Mouse (Mus musculus): ENCODE measurements around the gene Ube2g1. TPM values are rescaled to one million over a fixed set of nuclear protein-coding genes. Genes with fewer than 3 reads are reported as not detected.
"Not testable (repeated sequence)": the region's sequence is repeated elsewhere in the genome, so short reads cannot be mapped to it uniquely, and the experiment has no call there.

Gene Ube2g1
- polyA plus RNA-seq, 1 experiment from 2014 or later = 131 TPM

- ATAC-seq (ENCODE audit: low FRiP score) = no peak
Measured at GRCm38 (mm10) chr11:72586570-72586969, 20.5 kb upstream of the Ube2g1 start.

GRCm38 (mm10) chr11:72587537-72588233, 19.4 kb upstream of the Ube2g1 start:
- Histone ChIP-seq H3K4me1 (replicated peaks; ENCODE audit: control insufficient read depth, insufficient read depth, low read length) (no peaks in the 10 kb centered on the region), H3K9ac (ENCODE audit: low read depth, low read length) (no peak overlapping the region), H3K4me3 (ENCODE audit: low read depth, low read length) (no peak overlapping the region), H3K9me3 (ENCODE audit: control insufficient read depth, low read length) (no peaks in the 10 kb centered on the region), H3K4me2 (replicated peaks; ENCODE audit: low read depth, low read length) (no peak overlapping the region), H3K27ac (ENCODE audit: low read depth, low read length) (no peak overlapping the region), H3K27me3 (ENCODE audit: control insufficient read depth, insufficient read depth, low read length) (no peaks in the 10 kb centered on the region), H3K36me3 (ENCODE audit: control insufficient read depth, insufficient read depth, low read length) (no peaks in the 10 kb centered on the region)
- DNase-seq (ENCODE audit: low spot score) = no peak
- no peak for ATAC-seq (ENCODE audit: low FRiP score)
- WGBS = 76% methylated on average over 7 of the region's 7 CpGs

More at GRCm38 (mm10) chr11:72586570-72586969, 20.5 kb upstream of the Ube2g1 start:
- no peak overlapping the region for H3K9ac ChIP-seq (ENCODE audit: low read depth, low read length)
- H3K27me3 ChIP-seq (ENCODE audit: control insufficient read depth, insufficient read depth, low read length) = no peaks in the 10 kb centered on the region
- WGBS = 84% methylated on average over 3 of the region's 3 CpGs
- H3K9me3 ChIP-seq (ENCODE audit: control insufficient read depth, low read length) = no peaks in the 10 kb centered on the region
- H3K4me3 ChIP-seq (ENCODE audit: low read depth, low read length) = no peak overlapping the region
- no peak for DNase-seq (ENCODE audit: low spot score)
- no peak overlapping the region for H3K4me2 ChIP-seq (replicated peaks; ENCODE audit: low read depth, low read length)
- H3K27ac ChIP-seq (ENCODE audit: low read depth, low read length) = no peak overlapping the region
- no peaks in the 10 kb centered on the region for H3K36me3 ChIP-seq (ENCODE audit: control insufficient read depth, insufficient read depth, low read length)
- no peaks in the 10 kb centered on the region for H3K4me1 ChIP-seq (replicated peaks; ENCODE audit: control insufficient read depth, insufficient read depth, low read length)

GRCm38 (mm10) chr11:72595010-72595737, 11.9 kb upstream of the Ube2g1 start:
- no peak overlapping the region for H3K4me2 ChIP-seq (replicated peaks; ENCODE audit: low read depth, low read length)
- H3K9me3 ChIP-seq (ENCODE audit: control insufficient read depth, low read length) = no peaks in the 10 kb centered on the region
- WGBS = 75% methylated on average over 2 of the region's 2 CpGs
- H3K36me3 ChIP-seq (ENCODE audit: control insufficient read depth, insufficient read depth, low read length) = no peaks in the 10 kb centered on the region
- H3K27ac ChIP-seq (ENCODE audit: low read depth, low read length) = no peak overlapping the region
- H3K4me3 ChIP-seq (ENCODE audit: low read depth, low read length) = no peak overlapping the region
- H3K9ac ChIP-seq (ENCODE audit: low read depth, low read length) = no peak overlapping the region
- H3K27me3 ChIP-seq (ENCODE audit: control insufficient read depth, insufficient read depth, low read length) = no peaks in the 10 kb centered on the region
- no peak for DNase-seq (ENCODE audit: low spot score)
- H3K4me1 ChIP-seq (replicated peaks; ENCODE audit: control insufficient read depth, insufficient read depth, low read length) = no peaks in the 10 kb centered on the region
- no peak for ATAC-seq (ENCODE audit: low FRiP score)

GRCm38 (mm10) chr11:72597780-72598179, 9.3 kb upstream of the Ube2g1 start:
- DNase-seq (ENCODE audit: low spot score) (no peak), ATAC-seq (ENCODE audit: low FRiP score) (no peak)
- 92% methylated on average over 4 of the region's 4 CpGs for WGBS
- Histone ChIP-seq H3K36me3 (ENCODE audit: control insufficient read depth, insufficient read depth, low read length) (no peaks in the 10 kb centered on the region), H3K27me3 (ENCODE audit: control insufficient read depth, insufficient read depth, low read length) (no peaks in the 10 kb centered on the region), H3K9ac (ENCODE audit: low read depth, low read length) (no peak overlapping the region), H3K4me2 (replicated peaks; ENCODE audit: low read depth, low read length) (no peak overlapping the region), H3K4me1 (replicated peaks; ENCODE audit: control insufficient read depth, insufficient read depth, low read length) (no peaks in the 10 kb centered on the region), H3K4me3 (ENCODE audit: low read depth, low read length) (no peak overlapping the region), H3K27ac (ENCODE audit: low read depth, low read length) (no peak overlapping the region), H3K9me3 (ENCODE audit: control insufficient read depth, low read length) (no peaks in the 10 kb centered on the region)

- DNase-seq (ENCODE audit: low spot score) = peak; percentile 85
Measured at GRCm38 (mm10) chr11:72607469-72608070, 487 bp downstream of the Ube2g1 start.

GRCm38 (mm10) chr11:72608071-72608679, 1.1 kb downstream of the Ube2g1 start:
- H3K36me3 ChIP-seq (ENCODE audit: control insufficient read depth, insufficient read depth, low read length) = no peaks in the 10 kb centered on the region
- 1% methylated on average over 40 of the region's 55 CpGs for WGBS
- peak overlapping the region; percentile 99 for H3K9ac ChIP-seq (ENCODE audit: low read depth, low read length)
- ATAC-seq (ENCODE audit: low FRiP score) = peak; percentile 90
- H3K9me3 ChIP-seq (ENCODE audit: control insufficient read depth, low read length) = no peaks in the 10 kb centered on the region
- H3K4me2 ChIP-seq (replicated peaks; ENCODE audit: low read depth, low read length) = peak overlapping the region; percentile 12
- H3K4me3 ChIP-seq (ENCODE audit: low read depth, low read length) = peak overlapping the region; percentile 99
- H3K27me3 ChIP-seq (ENCODE audit: control insufficient read depth, insufficient read depth, low read length) = no peaks in the 10 kb centered on the region
- peaks cover 2% of the 10 kb centered on the region; the same call in 1 of the 2 replicates for H3K4me1 ChIP-seq (replicated peaks; ENCODE audit: control insufficient read depth, insufficient read depth, low read length)
- peak overlapping the region; percentile 99 for H3K27ac ChIP-seq (ENCODE audit: low read depth, low read length)
- peak; percentile 96 for DNase-seq (ENCODE audit: low spot score)

More at GRCm38 (mm10) chr11:72607469-72608070, 487 bp downstream of the Ube2g1 start:
- H3K27ac ChIP-seq (ENCODE audit: low read depth, low read length) = peak overlapping the region; percentile 99
- no peaks in the 10 kb centered on the region for H3K27me3 ChIP-seq (ENCODE audit: control insufficient read depth, insufficient read depth, low read length)
- peak overlapping the region; percentile 99 for H3K9ac ChIP-seq (ENCODE audit: low read depth, low read length)
- peak; percentile 77 for ATAC-seq (ENCODE audit: low FRiP score)
- peak overlapping the region; percentile 12 for H3K4me2 ChIP-seq (replicated peaks; ENCODE audit: low read depth, low read length)
- peaks cover 2% of the 10 kb centered on the region; the same call in 1 of the 2 replicates for H3K4me1 ChIP-seq (replicated peaks; ENCODE audit: control insufficient read depth, insufficient read depth, low read length)
- H3K9me3 ChIP-seq (ENCODE audit: control insufficient read depth, low read length) = no peaks in the 10 kb centered on the region
- H3K4me3 ChIP-seq (ENCODE audit: low read depth, low read length) = peak overlapping the region; percentile 99
- under 1% methylated on average over 68 of the region's 79 CpGs for WGBS
- no peaks in the 10 kb centered on the region for H3K36me3 ChIP-seq (ENCODE audit: control insufficient read depth, insufficient read depth, low read length)

GRCm38 (mm10) chr11:72609242-72609641, 2.2 kb downstream of the Ube2g1 start:
- Histone ChIP-seq H3K9ac (ENCODE audit: low read depth, low read length) (no peak overlapping the region), H3K4me2 (replicated peaks; ENCODE audit: low read depth, low read length) (no peak overlapping the region), H3K27me3 (ENCODE audit: control insufficient read depth, insufficient read depth, low read length) (no peaks in the 10 kb centered on the region), H3K9me3 (ENCODE audit: control insufficient read depth, low read length) (no peaks in the 10 kb centered on the region), H3K4me1 (replicated peaks; ENCODE audit: control insufficient read depth, insufficient read depth, low read length) (peaks cover 2% of the 10 kb centered on the region; the same call in 1 of the 2 replicates), H3K27ac (ENCODE audit: low read depth, low read length) (no peak overlapping the region), H3K4me3 (ENCODE audit: low read depth, low read length) (no peak overlapping the region), H3K36me3 (ENCODE audit: control insufficient read depth, insufficient read depth, low read length) (no peaks in the 10 kb centered on the region)
- DNase-seq (ENCODE audit: low spot score) (no peak), ATAC-seq (ENCODE audit: low FRiP score) (no peak)

GRCm38 (mm10) chr11:72614336-72614735, 7.3 kb downstream of the Ube2g1 start:
- not testable (repeated sequence) for H3K36me3 ChIP-seq (ENCODE audit: control insufficient read depth, insufficient read depth, low read length); DNase-seq (ENCODE audit: low spot score); H3K9me3 ChIP-seq (ENCODE audit: control insufficient read depth, low read length); H3K4me2 ChIP-seq (replicated peaks; ENCODE audit: low read depth, low read length); H3K9ac ChIP-seq (ENCODE audit: low read depth, low read length); H3K4me1 ChIP-seq (replicated peaks; ENCODE audit: control insufficient read depth, insufficient read depth, low read length); H3K27ac ChIP-seq (ENCODE audit: low read depth, low read length); ATAC-seq (ENCODE audit: low FRiP score); H3K27me3 ChIP-seq (ENCODE audit: control insufficient read depth, insufficient read depth, low read length); H3K4me3 ChIP-seq (ENCODE audit: low read depth, low read length)
- WGBS = 85% methylated on average over 3 of the region's 3 CpGs
